Mouse (Mus musculus): ENCODE data around the gene Cfl2.
"Not testable (repeated sequence)": the region's sequence is repeated elsewhere in the genome, so short reads cannot be mapped to it uniquely, and the experiment has no call there.

Cfl2 gene

GRCm38 (mm10) chr12:54862606-54863535 is at the start of gene Cfl2:
Gene Cfl2, minus strand, starts transcription at chr12:54862877.
- peak; percentile 72 for DNase-seq (ENCODE audit: low read depth, low spot score)

- DNase-seq (ENCODE audit: low read depth, low spot score), result no peak
These were observed 47.7 kb upstream of the Cfl2 start for GRCm38 (mm10) chr12:54910387-54910786.

GRCm38 (mm10) chr12:54892559-54892958 is 29.9 kb upstream of the Cfl2 start:
- DNase-seq (ENCODE audit: low read depth, low spot score), result not testable (repeated sequence)

GRCm38 (mm10) chr12:54890426-54890825 is 27.7 kb upstream of the Cfl2 start:
- no peak for DNase-seq (ENCODE audit: low read depth, low spot score)

- DNase-seq (ENCODE audit: low read depth, low spot score), result no peak
These were observed 25.0 kb upstream of the Cfl2 start for GRCm38 (mm10) chr12:54887580-54888127.

- peak; percentile 65 for DNase-seq (ENCODE audit: low read depth, low spot score)
These were observed 17.0 kb upstream of the Cfl2 start for GRCm38 (mm10) chr12:54879630-54880029.

GRCm38 (mm10) chr12:54879211-54879610 is 16.5 kb upstream of the Cfl2 start:
- DNase-seq (ENCODE audit: low read depth, low spot score), result no peak

GRCm38 (mm10) chr12:54877875-54878274 is 15.2 kb upstream of the Cfl2 start:
- DNase-seq (ENCODE audit: low read depth, low spot score), result no peak

- DNase-seq (ENCODE audit: low read depth, low spot score), result no peak
These were observed 14.2 kb upstream of the Cfl2 start for GRCm38 (mm10) chr12:54876879-54877278.

GRCm38 (mm10) chr12:54874711-54875110 is 12.0 kb upstream of the Cfl2 start:
- peak; percentile 85 for DNase-seq (ENCODE audit: low read depth, low spot score)

- peak; percentile 57 for DNase-seq (ENCODE audit: low read depth, low spot score)
These were observed 579 bp downstream of the Cfl2 start for GRCm38 (mm10) chr12:54861991-54862605.

- peak; percentile 56 for DNase-seq (ENCODE audit: low read depth, low spot score)
These were observed 3.1 kb downstream of the Cfl2 start for GRCm38 (mm10) chr12:54859531-54859930.

GRCm38 (mm10) chr12:54850551-54850950 is 12.1 kb downstream of the Cfl2 start:
- DNase-seq (ENCODE audit: low read depth, low spot score), result no peak

GRCm38 (mm10) chr12:54844415-54844814 is 18.3 kb downstream of the Cfl2 start:
- DNase-seq (ENCODE audit: low read depth, low spot score), result no peak

GRCm38 (mm10) chr12:54841576-54841975 is 21.1 kb downstream of the Cfl2 start:
- DNase-seq (ENCODE audit: low read depth, low spot score), result no peak

- no peak for DNase-seq (ENCODE audit: low read depth, low spot score)
These were observed 22.9 kb downstream of the Cfl2 start for GRCm38 (mm10) chr12:54839815-54840214.

GRCm38 (mm10) chr12:54838931-54839330 is 23.7 kb downstream of the Cfl2 start:
- no peak for DNase-seq (ENCODE audit: low read depth, low spot score)

GRCm38 (mm10) chr12:54835608-54836570 is 26.8 kb downstream of the Cfl2 start:
- DNase-seq (ENCODE audit: low read depth, low spot score), result peak; percentile 19

- peak; percentile 77 for DNase-seq (ENCODE audit: low read depth, low spot score)
These were observed 27.7 kb downstream of the Cfl2 start for GRCm38 (mm10) chr12:54834925-54835447.

- DNase-seq (ENCODE audit: low read depth, low spot score), result peak; percentile 20
These were observed 28.7 kb downstream of the Cfl2 start for GRCm38 (mm10) chr12:54833856-54834399.

GRCm38 (mm10) chr12:54831927-54832326 is 30.8 kb downstream of the Cfl2 start:
- not testable (repeated sequence) for DNase-seq (ENCODE audit: low read depth, low spot score)

Data from skeletal muscle tissue, adult 2 months (tissue).